Mouse (Mus musculus): ENCODE data around the gene Gnas.

Gnas gene

GRCm38 (mm10) chr2:174284011-174284410, at the start of gene Gnas:
Gnas (plus strand) TSS chr2:174284320.
- no peak for DNase-seq (ENCODE audit: extremely low spot score, low read depth, low spot score)

GRCm38 (mm10) chr2:174242431-174242830, 41.7 kb upstream of the Gnas start:
- no peak for DNase-seq (ENCODE audit: extremely low spot score, low read depth, low spot score)

GRCm38 (mm10) chr2:174251963-174252362, 32.2 kb upstream of the Gnas start:
- no peak for DNase-seq (ENCODE audit: extremely low spot score, low read depth, low spot score)

GRCm38 (mm10) chr2:174257312-174257711, 26.8 kb upstream of the Gnas start:
- no peak for DNase-seq (ENCODE audit: extremely low spot score, low read depth, low spot score)

- DNase-seq (ENCODE audit: extremely low spot score, low read depth, low spot score) = no peak
Measured at GRCm38 (mm10) chr2:174260004-174260403, 24.1 kb upstream of the Gnas start.

- DNase-seq (ENCODE audit: extremely low spot score, low read depth, low spot score) = no peak
Measured at GRCm38 (mm10) chr2:174260908-174261800, 23.0 kb upstream of the Gnas start.

GRCm38 (mm10) chr2:174261801-174262200, 22.3 kb upstream of the Gnas start:
- DNase-seq (ENCODE audit: extremely low spot score, low read depth, low spot score) = no peak

- no peak for DNase-seq (ENCODE audit: extremely low spot score, low read depth, low spot score)
Measured at GRCm38 (mm10) chr2:174263110-174263815, 20.9 kb upstream of the Gnas start.

- no peak for DNase-seq (ENCODE audit: extremely low spot score, low read depth, low spot score)
Measured at GRCm38 (mm10) chr2:174264248-174264647, 19.9 kb upstream of the Gnas start.

GRCm38 (mm10) chr2:174270416-174270815, 13.7 kb upstream of the Gnas start:
- DNase-seq (ENCODE audit: extremely low spot score, low read depth, low spot score) = no peak

GRCm38 (mm10) chr2:174271459-174271858, 12.7 kb upstream of the Gnas start:
- DNase-seq (ENCODE audit: extremely low spot score, low read depth, low spot score) = no peak

- DNase-seq (ENCODE audit: extremely low spot score, low read depth, low spot score) = no peak
Measured at GRCm38 (mm10) chr2:174273131-174273530, 11.0 kb upstream of the Gnas start.

GRCm38 (mm10) chr2:174273961-174274360, 10.2 kb upstream of the Gnas start:
- DNase-seq (ENCODE audit: extremely low spot score, low read depth, low spot score) = no peak

- no peak for DNase-seq (ENCODE audit: extremely low spot score, low read depth, low spot score)
Measured at GRCm38 (mm10) chr2:174279771-174280170, 4.3 kb upstream of the Gnas start.

- DNase-seq (ENCODE audit: extremely low spot score, low read depth, low spot score) = no peak
Measured at GRCm38 (mm10) chr2:174283341-174283740, 779 bp upstream of the Gnas start.

GRCm38 (mm10) chr2:174284807-174285457, 812 bp downstream of the Gnas start:
- no peak for DNase-seq (ENCODE audit: extremely low spot score, low read depth, low spot score)

- DNase-seq (ENCODE audit: extremely low spot score, low read depth, low spot score) = no peak
Measured at GRCm38 (mm10) chr2:174285921-174286470, 1.9 kb downstream of the Gnas start.

- DNase-seq (ENCODE audit: extremely low spot score, low read depth, low spot score) = no peak
Measured at GRCm38 (mm10) chr2:174287921-174288320, 3.8 kb downstream of the Gnas start.

GRCm38 (mm10) chr2:174288673-174289430, 4.7 kb downstream of the Gnas start:
- no peak for DNase-seq (ENCODE audit: extremely low spot score, low read depth, low spot score)

- DNase-seq (ENCODE audit: extremely low spot score, low read depth, low spot score) = no peak
Measured at GRCm38 (mm10) chr2:174291029-174291661, 7.0 kb downstream of the Gnas start.

All from hindlimb bud, embryonic 11.5 days (tissue).